Mouse (Mus musculus) ES-Bruce4 (cell line): ENCODE measurements around the gene Grm7. TPM values are rescaled to one million over a fixed set of nuclear protein-coding genes. Genes with fewer than 3 reads are reported as not detected.

Experiments used
- H3K27ac ChIP-seq: 2 replicates; pipeline ENCODE4 v1.5.1; 2012; ENCODE audit warnings: low read length, inconsistent platforms; ENCODE audit not compliant: insufficient read depth
- H3K27me3 ChIP-seq: 2 replicates; pipeline ENCODE4 v1.6.1; 2012; ENCODE audit warnings: mild to moderate bottlenecking, low read length, inconsistent platforms; ENCODE audit not compliant: control insufficient read depth, poor library complexity, insufficient read depth, severe bottlenecking
- H3K36me3 ChIP-seq: 2 replicates; pipeline ENCODE4 v1.6.1; 2012; ENCODE audit warnings: inconsistent platforms, mild to moderate bottlenecking, low read length, moderate library complexity; ENCODE audit not compliant: control insufficient read depth, poor library complexity, insufficient read depth, severe bottlenecking
- H3K4me1 ChIP-seq: one replicate; pipeline ENCODE4 v1.8.1; 2011; ENCODE audit warnings: low read length; ENCODE audit not compliant: control insufficient read depth, insufficient read depth
- H3K4me3 ChIP-seq: 2 replicates; pipeline ENCODE4 v1.5.1; 2011; ENCODE audit warnings: low read depth, mild to moderate bottlenecking, low read length
- H3K9ac ChIP-seq: 2 replicates; pipeline ENCODE4 v1.6.1; 2012; ENCODE audit warnings: low read depth, mild to moderate bottlenecking, inconsistent platforms; ENCODE audit not compliant: poor library complexity, severe bottlenecking
- H3K9me3 ChIP-seq: replicated peaks from 2 replicates; pipeline ENCODE4 v1.6.1; 2012; ENCODE audit warnings: mild to moderate bottlenecking, low read length, inconsistent platforms; ENCODE audit not compliant: control insufficient read depth, poor library complexity, insufficient read depth, severe bottlenecking
- CTCF ChIP-seq: IDR thresholded peaks from one replicate; pipeline ENCODE4 v1.8.1; 2011; ENCODE audit warnings: low read depth, low read length
- EP300 ChIP-seq: IDR thresholded peaks from 2 replicates; pipeline ENCODE4 v1.6.1; 2011; ENCODE audit warnings: low read depth, low read length; ENCODE audit not compliant: insufficient read depth
- POLR2A ChIP-seq: IDR thresholded peaks from one replicate; pipeline ENCODE4 v1.8.1; 2011; ENCODE audit warnings: low read length; ENCODE audit not compliant: insufficient read depth
- polyA plus RNA-seq: library from polyadenylated mRNA; stranded (reverse); fragments of >200 nt; gene quantifications from 2 replicates; pipeline ENCODE4 v1.2.4, GENCODE M21; 2011; ENCODE audit warnings: low read depth; ENCODE audit not compliant: missing spikeins, insufficient read depth, insufficient read length

Gene Grm7
- polyA plus RNA-seq, 1 experiment = not detected

DNA sequence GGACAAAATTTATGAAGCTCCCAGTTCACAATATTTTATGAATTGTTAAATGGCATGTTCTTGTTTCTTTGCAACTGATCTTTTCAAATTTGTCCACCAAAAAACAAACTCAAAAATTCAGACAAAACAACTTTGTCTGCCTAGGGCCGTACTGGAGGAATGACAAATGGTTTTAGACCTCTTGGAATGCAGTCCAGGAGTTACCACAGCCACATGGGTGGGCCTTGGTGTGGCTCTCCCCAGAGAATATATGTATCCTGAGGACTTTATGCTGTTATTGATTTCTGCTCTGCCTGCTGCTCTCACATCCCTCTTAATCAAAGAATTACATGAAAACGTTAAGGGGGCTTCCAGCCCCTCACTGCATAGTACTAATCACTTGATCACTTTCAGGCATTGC lies 400.5 kb downstream of the Grm7 start:
- Histone ChIP-seq H3K27me3 (no peaks in the 10 kb centered on the region), H3K36me3 (no peaks in the 10 kb centered on the region), H3K4me3 (no peak overlapping the region), H3K27ac (no peak overlapping the region), H3K9me3 (no peaks in the 10 kb centered on the region), H3K4me1 (no peaks in the 10 kb centered on the region), H3K9ac (no peak overlapping the region)
- no peak for TF ChIP-seq EP300
- TF ChIP-seq CTCF = no peak
- no peak for TF ChIP-seq POLR2A

DNA sequence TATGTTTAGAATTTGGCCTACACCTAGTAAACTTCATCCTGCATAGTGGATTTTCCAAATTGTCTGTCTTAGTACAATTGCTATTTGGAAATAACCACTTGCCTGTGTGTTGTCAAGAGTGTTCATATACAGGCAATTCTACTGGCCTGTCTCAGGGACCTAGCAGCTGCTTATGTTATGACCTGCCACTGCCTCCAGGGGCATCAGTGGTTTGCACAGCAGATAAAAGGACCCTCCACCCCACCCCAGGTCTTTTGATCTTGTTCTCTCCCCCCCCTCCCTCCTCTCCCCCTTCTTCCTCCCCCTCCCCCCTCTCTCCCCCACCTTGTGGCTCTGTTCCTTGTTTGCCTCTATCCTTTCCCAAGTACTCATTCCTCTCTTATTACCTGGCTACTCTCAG lies 403.9 kb downstream of the Grm7 start:
- H3K4me1 ChIP-seq = no peaks in the 10 kb centered on the region
- no peak overlapping the region for H3K27ac ChIP-seq
- no peaks in the 10 kb centered on the region for H3K9me3 ChIP-seq
- TF ChIP-seq POLR2A (no peak), CTCF (no peak), EP300 (no peak)
- H3K27me3 ChIP-seq = no peaks in the 10 kb centered on the region
- H3K4me3 ChIP-seq = no peak overlapping the region
- no peaks in the 10 kb centered on the region for H3K36me3 ChIP-seq
- no peak overlapping the region for H3K9ac ChIP-seq

DNA sequence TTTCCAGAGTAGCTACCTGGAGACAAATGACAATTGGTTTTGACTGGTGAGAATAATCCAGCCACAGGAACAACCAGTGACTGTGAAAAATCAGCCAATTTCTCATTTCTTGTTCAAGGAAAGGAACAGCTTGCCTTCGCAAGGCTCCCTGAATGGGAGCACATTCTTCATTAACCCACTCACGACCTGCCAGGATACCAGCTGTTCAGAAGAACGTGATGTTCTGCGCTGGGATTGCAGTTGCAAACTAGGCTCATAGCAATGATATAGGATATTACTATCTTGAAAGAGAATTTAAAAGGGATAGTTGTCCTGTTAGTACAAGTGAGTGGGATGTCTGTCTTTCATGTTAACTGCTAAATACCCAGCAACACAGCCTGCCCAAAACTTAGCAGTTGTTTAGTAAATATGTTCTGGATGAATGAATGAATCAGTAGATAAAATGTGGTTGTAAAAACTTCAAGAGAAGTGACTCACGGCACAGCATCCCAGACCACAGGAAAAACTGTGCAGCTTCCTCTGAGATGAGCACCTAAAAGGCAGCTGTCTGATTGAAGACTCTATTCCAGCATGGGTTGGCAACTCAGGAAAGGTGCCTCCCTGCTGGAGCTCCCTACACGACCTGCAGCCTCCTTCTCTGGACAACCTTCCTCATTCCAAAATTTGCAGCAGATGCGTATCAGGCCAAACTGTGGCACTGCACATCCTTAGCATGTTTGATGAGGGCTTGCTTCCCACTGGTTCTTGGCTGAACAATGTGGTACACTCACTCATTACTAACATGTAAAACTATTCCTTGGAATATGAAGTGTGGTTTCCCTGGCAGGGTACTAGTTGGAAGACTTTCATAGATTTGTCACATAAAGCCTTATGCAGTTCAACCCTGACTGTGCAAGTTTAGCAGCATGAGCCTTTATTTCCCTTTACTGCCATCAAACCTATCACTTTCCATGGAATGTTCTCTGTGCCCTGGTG lies 408.9 kb downstream of the Grm7 start:
- H3K27me3 ChIP-seq = no peaks in the 10 kb centered on the region
- TF ChIP-seq POLR2A = no peak
- H3K4me1 ChIP-seq = no peaks in the 10 kb centered on the region
- no peaks in the 10 kb centered on the region for H3K36me3 ChIP-seq
- no peak overlapping the region for H3K4me3 ChIP-seq
- no peak overlapping the region for H3K27ac ChIP-seq
- H3K9me3 ChIP-seq = no peaks in the 10 kb centered on the region
- H3K9ac ChIP-seq = no peak overlapping the region

DNA sequence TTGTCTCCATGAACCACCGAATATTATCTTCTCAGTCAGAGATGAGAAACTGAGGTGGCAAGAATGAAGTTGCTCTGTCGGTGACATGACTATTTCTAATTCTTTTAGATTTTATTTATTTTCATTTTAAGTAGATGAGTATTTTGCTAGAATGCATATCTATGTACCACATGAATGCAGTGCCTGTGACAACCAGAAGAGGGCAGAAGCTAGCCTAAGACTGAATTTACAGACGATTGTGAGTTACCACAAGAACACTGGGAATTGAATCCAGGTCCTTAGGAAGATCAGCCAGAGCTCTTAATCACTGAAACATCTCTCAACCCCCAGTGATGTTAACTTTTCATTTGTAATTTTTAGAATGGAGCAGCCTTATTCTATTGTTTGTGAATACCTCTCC lies 412.4 kb downstream of the Grm7 start:
- no peak for TF ChIP-seq CTCF
- no peak for TF ChIP-seq EP300
- TF ChIP-seq POLR2A = no peak
- no peak overlapping the region for H3K27ac ChIP-seq
- no peaks in the 10 kb centered on the region for H3K27me3 ChIP-seq
- H3K9ac ChIP-seq = no peak overlapping the region
- H3K4me1 ChIP-seq = no peaks in the 10 kb centered on the region
- H3K4me3 ChIP-seq = no peak overlapping the region
- no peaks in the 10 kb centered on the region for H3K36me3 ChIP-seq
- no peaks in the 10 kb centered on the region for H3K9me3 ChIP-seq

DNA sequence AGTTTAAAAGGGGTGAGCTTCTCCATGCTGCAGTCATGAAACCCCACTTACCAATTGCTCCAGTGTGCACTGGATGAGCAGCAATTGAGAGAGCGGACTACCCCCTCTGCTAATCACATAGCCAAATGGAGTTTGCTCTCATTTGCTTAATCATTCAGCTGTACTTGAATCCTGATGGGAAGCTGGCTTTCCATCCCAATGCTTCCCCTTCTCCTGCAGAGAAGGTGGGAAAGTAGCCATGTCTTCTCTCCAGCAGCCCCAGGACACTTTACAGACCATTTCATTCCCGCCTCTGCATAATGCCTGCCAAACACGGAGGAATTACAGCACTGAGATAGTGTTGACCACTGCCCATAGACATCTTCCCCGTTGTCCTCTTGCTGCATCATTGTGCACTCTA lies 414.6 kb downstream of the Grm7 start:
- no peaks in the 10 kb centered on the region for H3K27me3 ChIP-seq
- no peaks in the 10 kb centered on the region for H3K9me3 ChIP-seq
- no peaks in the 10 kb centered on the region for H3K4me1 ChIP-seq
- H3K9ac ChIP-seq = no peak overlapping the region
- no peak overlapping the region for H3K4me3 ChIP-seq
- no peak overlapping the region for H3K27ac ChIP-seq
- TF ChIP-seq EP300 = no peak
- TF ChIP-seq CTCF = no peak
- TF ChIP-seq POLR2A = no peak
- H3K36me3 ChIP-seq = no peaks in the 10 kb centered on the region

DNA sequence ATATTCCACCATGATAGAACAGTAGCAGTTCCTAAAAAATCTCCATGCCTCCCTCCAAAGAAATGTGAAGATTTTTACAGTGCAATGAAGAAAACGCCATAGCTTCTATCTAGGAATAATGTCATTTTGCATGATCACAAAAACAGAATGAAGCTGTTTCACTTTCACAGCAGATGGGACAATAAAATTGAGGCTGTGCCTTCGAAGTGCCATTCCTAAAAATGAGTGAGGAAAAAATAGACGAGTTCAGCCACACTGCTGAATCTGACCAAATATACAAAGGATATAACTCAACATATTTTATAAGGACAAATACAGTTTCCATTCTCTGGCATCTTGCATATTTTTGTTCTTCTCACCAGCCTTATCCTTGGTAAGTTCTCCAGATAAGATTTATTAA lies 439.2 kb downstream of the Grm7 start:
- TF ChIP-seq EP300 (no peak), POLR2A (no peak), CTCF (no peak)
- Histone ChIP-seq H3K4me3 (no peak overlapping the region), H3K27ac (no peak overlapping the region), H3K27me3 (no peaks in the 10 kb centered on the region), H3K9ac (no peak overlapping the region), H3K9me3 (no peaks in the 10 kb centered on the region), H3K36me3 (no peaks in the 10 kb centered on the region), H3K4me1 (no peaks in the 10 kb centered on the region)
